Mouse (Mus musculus) kidney, embryonic 16.5 days (tissue): ENCODE results near the gene Fuz. TPM values are rescaled to one million over a fixed set of nuclear protein-coding genes. Genes with fewer than 3 reads are reported as not detected.

Experiments used
- ATAC-seq: fragments of 200-750 bp; cut with Nextera tagmentation; 2 replicates; pipeline ENCODE4 v1.8.0; 2017; ENCODE audit warnings: moderate TSS enrichment; ENCODE audit not compliant: low FRiP score, low TSS enrichment
- H3K27ac ChIP-seq: fragments of 300-500 bp; sonication (generic); 2 replicates; pipeline ENCODE4 v1.5.1; 2014; ENCODE audit warnings: low read length
- H3K27me3 ChIP-seq: fragments of 300-500 bp; sonication (generic); 2 replicates; pipeline ENCODE4 v1.6.1; 2014; ENCODE audit warnings: low read length, control low read depth, mixed read lengths; ENCODE audit not compliant: insufficient read depth
- H3K36me3 ChIP-seq: fragments of 300-500 bp; sonication (generic); 2 replicates; pipeline ENCODE4 v1.6.1; 2014; ENCODE audit warnings: low read length, control low read depth, mixed read lengths; ENCODE audit not compliant: insufficient read depth
- H3K4me1 ChIP-seq: fragments of 300-500 bp; sonication (generic); 2 replicates; pipeline ENCODE4 v1.6.1; 2014; ENCODE audit warnings: low read length, control low read depth, mixed read lengths; ENCODE audit not compliant: insufficient read depth
- H3K4me2 ChIP-seq: fragments of 300-500 bp; sonication (generic); replicated peaks from 2 replicates; pipeline ENCODE4 v1.6.1; 2014; ENCODE audit warnings: low read depth, low read length
- H3K4me3 ChIP-seq: fragments of 300-500 bp; sonication (generic); 2 replicates; pipeline ENCODE4 v1.5.1; 2014; ENCODE audit warnings: mild to moderate bottlenecking, low read length
- H3K9ac ChIP-seq: fragments of 300-500 bp; sonication (generic); replicated peaks from 2 replicates; pipeline ENCODE4 v1.6.1; 2014; ENCODE audit warnings: low read length
- H3K9me3 ChIP-seq: fragments of 300-500 bp; sonication (generic); 2 replicates; pipeline ENCODE4 v1.6.1; 2016; ENCODE audit warnings: low read length, control low read depth
- WGBS: fragments of 180-500 bp; shearing (Covaris S2); extraction: QIAGEN DNeasy Blood & Tissue Kit; methylation state at CpG from one replicate; pipeline ENCODE4 v1.1.7; 2014; 5-methylcytosine and 5-hydroxymethylcytosine counted together
- polyA plus RNA-seq: library from polyadenylated mRNA; unstranded; fragments of >200 nt; fragmentation: Nextera tagmentation; extraction: Ambion mirVana; gene quantifications from 2 replicates; pipeline ENCODE4 v1.2.1, GENCODE M21; 2015

The Fuz gene
- polyA plus RNA-seq, 1 experiment from 2014 or later = 27.7 TPM

- peak; percentile 34; the same call in 1 of the 2 replicates for ATAC-seq
- 88% methylated on average over 4 of the region's 4 CpGs for WGBS
- no peaks in the 10 kb centered on the region for H3K27me3 ChIP-seq
- H3K36me3 ChIP-seq = peaks cover 36% of the 10 kb centered on the region
- no peaks in the 10 kb centered on the region for H3K4me1 ChIP-seq
- no peak overlapping the region for H3K4me3 ChIP-seq
- no peak overlapping the region for H3K27ac ChIP-seq
- no peak overlapping the region for H3K9ac ChIP-seq
- H3K4me2 ChIP-seq = no peak overlapping the region
- H3K9me3 ChIP-seq = no peaks in the 10 kb centered on the region
Measured at GRCm38 (mm10) chr7:44916881-44917280, 21.0 kb downstream of the Fuz start.

GRCm38 (mm10) chr7:44918219-44918618 lies 22.3 kb downstream of the Fuz start:
- Histone ChIP-seq H3K4me1 (no peaks in the 10 kb centered on the region), H3K4me2 (no peak overlapping the region), H3K27ac (no peak overlapping the region), H3K9me3 (no peaks in the 10 kb centered on the region), H3K9ac (no peak overlapping the region), H3K27me3 (no peaks in the 10 kb centered on the region), H3K36me3 (peaks cover 37% of the 10 kb centered on the region), H3K4me3 (no peak overlapping the region)
- 82% methylated on average over 3 of the region's 3 CpGs for WGBS
- ATAC-seq = no peak

GRCm38 (mm10) chr7:44919127-44919526 lies 23.2 kb downstream of the Fuz start:
- WGBS = 91% methylated on average over 5 of the region's 5 CpGs
- peaks cover 36% of the 10 kb centered on the region for H3K36me3 ChIP-seq

GRCm38 (mm10) chr7:44922530-44922929 lies 26.7 kb downstream of the Fuz start:
- H3K36me3 ChIP-seq = peaks cover 34% of the 10 kb centered on the region
- H3K9me3 ChIP-seq = no peaks in the 10 kb centered on the region
- no peak overlapping the region for H3K27ac ChIP-seq
- no peak overlapping the region for H3K4me2 ChIP-seq
- no peaks in the 10 kb centered on the region for H3K27me3 ChIP-seq
- H3K9ac ChIP-seq = no peak overlapping the region
- H3K4me1 ChIP-seq = no peaks in the 10 kb centered on the region
- no peak for ATAC-seq
- H3K4me3 ChIP-seq = no peak overlapping the region

More at GRCm38 (mm10) chr7:44919127-44919526, 23.2 kb downstream of the Fuz start:
- ATAC-seq = no peak
- Histone ChIP-seq H3K4me3 (no peak overlapping the region), H3K27ac (no peak overlapping the region), H3K9ac (no peak overlapping the region), H3K9me3 (no peaks in the 10 kb centered on the region), H3K4me2 (no peak overlapping the region), H3K27me3 (no peaks in the 10 kb centered on the region), H3K4me1 (no peaks in the 10 kb centered on the region)

GRCm38 (mm10) chr7:44925468-44925867 lies 29.6 kb downstream of the Fuz start:
- Histone ChIP-seq H3K4me1 (peaks cover 15% of the 10 kb centered on the region), H3K27ac (no peak overlapping the region), H3K9me3 (no peaks in the 10 kb centered on the region), H3K9ac (no peak overlapping the region), H3K4me3 (no peak overlapping the region), H3K27me3 (no peaks in the 10 kb centered on the region), H3K4me2 (no peak overlapping the region), H3K36me3 (peaks cover 31% of the 10 kb centered on the region)
- ATAC-seq = no peak
- WGBS = 82% methylated on average over 3 of the region's 3 CpGs

- H3K9me3 ChIP-seq = no peaks in the 10 kb centered on the region
- H3K4me3 ChIP-seq = peak overlapping the region; percentile 98
- no peak overlapping the region; the same call in 1 of the 2 replicates for H3K27ac ChIP-seq
- peak overlapping the region; percentile 68 for H3K4me2 ChIP-seq
- ATAC-seq = no peak
- no peaks in the 10 kb centered on the region for H3K27me3 ChIP-seq
- 0% methylated on average over 1 of the region's 1 CpGs for WGBS
- peaks cover 16% of the 10 kb centered on the region for H3K36me3 ChIP-seq
- H3K4me1 ChIP-seq = peaks cover 15% of the 10 kb centered on the region
- peak overlapping the region; percentile 95 for H3K9ac ChIP-seq
Measured at GRCm38 (mm10) chr7:44928570-44928969, 32.7 kb downstream of the Fuz start.

- Histone ChIP-seq H3K27ac (peak within 1 kb of the TSS; percentile 97), H3K4me2 (peak within 1 kb of the TSS; percentile 80), H3K4me1 (peaks cover 15% of the 10 kb centered on the region), H3K9me3 (no peaks in the 10 kb centered on the region), H3K27me3 (no peaks in the 10 kb centered on the region), H3K4me3 (peak within 1 kb of the TSS; percentile 98), H3K36me3 (peaks cover 8% of the 10 kb centered on the region), H3K9ac (peak within 1 kb of the TSS; percentile 95)
- ATAC-seq = peak; percentile 99
- WGBS = under 1% methylated on average over 83 of the region's 84 CpGs
Measured at GRCm38 (mm10) chr7:44929204-44930151, 33.6 kb downstream of the Fuz start, which contains the start of gene Ap2a1. Ap2a1 (minus strand) TSS chr7:44929496.

- no peak for ATAC-seq
- WGBS = 91% methylated on average over 4 of the region's 4 CpGs
- H3K36me3 ChIP-seq = no peaks in the 10 kb centered on the region
- H3K4me1 ChIP-seq = no peaks in the 10 kb centered on the region
- no peak overlapping the region for H3K9ac ChIP-seq
- peaks cover 5% of the 10 kb centered on the region for H3K9me3 ChIP-seq
- H3K27ac ChIP-seq = no peak overlapping the region
- H3K4me3 ChIP-seq = no peak overlapping the region
- no peak overlapping the region for H3K4me2 ChIP-seq
- no peaks in the 10 kb centered on the region for H3K27me3 ChIP-seq
Measured at GRCm38 (mm10) chr7:44938680-44939079, 42.8 kb downstream of the Fuz start.

- no peaks in the 10 kb centered on the region for H3K4me1 ChIP-seq
- no peak within 1 kb of the TSS for H3K4me3 ChIP-seq
- H3K9me3 ChIP-seq = no peaks in the 10 kb centered on the region
- 0 out of 2 replicates have a peak, but pooled peaks cover 2% of the 10 kb centered on the region for H3K27me3 ChIP-seq
- no peak within 1 kb of the TSS for H3K9ac ChIP-seq
- no peak within 1 kb of the TSS for H3K27ac ChIP-seq
- H3K4me2 ChIP-seq = no peak within 1 kb of the TSS
- no peak for ATAC-seq
- no peaks in the 10 kb centered on the region for H3K36me3 ChIP-seq
- WGBS = 69% methylated on average over 7 of the region's 7 CpGs
Measured at GRCm38 (mm10) chr7:44942904-44943303, 47.0 kb downstream of the Fuz start, which contains the start of gene Tsks. Tsks (plus strand) TSS chr7:44943204.

GRCm38 (mm10) chr7:44949922-44950321 lies 54.0 kb downstream of the Fuz start:
- H3K9ac ChIP-seq = no peak overlapping the region
- H3K36me3 ChIP-seq = no peaks in the 10 kb centered on the region
- peaks cover 13% of the 10 kb centered on the region for H3K4me1 ChIP-seq
- WGBS = 69% methylated on average over 6 of the region's 6 CpGs
- H3K4me2 ChIP-seq = no peak overlapping the region
- ATAC-seq = no peak
- H3K4me3 ChIP-seq = no peak overlapping the region
- no peaks in the 10 kb centered on the region for H3K9me3 ChIP-seq
- no peak overlapping the region for H3K27ac ChIP-seq
- H3K27me3 ChIP-seq = peaks cover 29% of the 10 kb centered on the region
